Mouse (Mus musculus) lung, embryonic 14.5 days (tissue): Measurements from ENCODE around the gene Bcl2l1. TPM values are rescaled to one million over a fixed set of nuclear protein-coding genes. Genes with fewer than 3 reads are reported as not detected.

Experiments used
- ATAC-seq: fragments of 200-750 bp; cut with Nextera tagmentation; 2 replicates; pipeline ENCODE4 v1.8.0; 2017; ENCODE audit warnings: mild to moderate bottlenecking, moderate TSS enrichment, moderate library complexity; ENCODE audit not compliant: insufficient read depth
- DNase-seq: peaks from one replicate; pipeline ENCODE4 v3.0.0-alpha.2; 2015
- H3K27ac ChIP-seq: fragments of 300-500 bp; sonication (generic); 2 replicates; pipeline ENCODE4 v1.5.1; 2014; ENCODE audit warnings: low read depth, mild to moderate bottlenecking, moderate library complexity
- H3K27me3 ChIP-seq: fragments of 300-500 bp; sonication (generic); 2 replicates; pipeline ENCODE4 v1.6.1; 2014; ENCODE audit warnings: low read length, control low read depth; ENCODE audit not compliant: insufficient read depth
- H3K36me3 ChIP-seq: fragments of 300-500 bp; sonication (generic); 2 replicates; pipeline ENCODE4 v1.6.1; 2014; ENCODE audit warnings: control low read depth; ENCODE audit not compliant: insufficient read depth
- H3K4me1 ChIP-seq: fragments of 300-500 bp; sonication (generic); 2 replicates; pipeline ENCODE4 v1.6.1; 2014; ENCODE audit warnings: antibody characterized with exemption, control low read depth; ENCODE audit not compliant: insufficient read depth
- H3K4me2 ChIP-seq: fragments of 300-500 bp; sonication (generic); 2 replicates; pipeline ENCODE4 v1.6.1; 2014; ENCODE audit warnings: mild to moderate bottlenecking
- H3K4me3 ChIP-seq: fragments of 300-500 bp; sonication (generic); 2 replicates; pipeline ENCODE4 v1.5.1; 2014; ENCODE audit warnings: low read depth, low read length
- H3K9ac ChIP-seq: fragments of 300-500 bp; sonication (generic); 2 replicates; pipeline ENCODE4 v1.6.1; 2014
- H3K9me3 ChIP-seq: fragments of 300-500 bp; sonication (generic); 2 replicates; pipeline ENCODE4 v1.6.1; 2016; ENCODE audit warnings: low read depth, low read length, control low read depth
- CTCF ChIP-seq: IDR thresholded peaks from 2 replicates; pipeline ENCODE4 v1.5.1; 2016; ENCODE audit warnings: antibody characterized with exemption, low read depth
- WGBS: fragments of 180-500 bp; shearing (Covaris S2); extraction: QIAGEN DNeasy Blood & Tissue Kit; methylation state at CpG from one replicate; pipeline ENCODE4 v1.1.7; 2014; 5-methylcytosine and 5-hydroxymethylcytosine counted together
- polyA plus RNA-seq: library from polyadenylated mRNA; unstranded; fragments of >200 nt; fragmentation: Nextera tagmentation; extraction: Ambion mirVana; gene quantifications from 2 replicates; pipeline ENCODE4 v1.2.1, GENCODE M21; 2014

Gene Bcl2l1
- polyA plus RNA-seq, 1 experiment from 2014 or later, result 102 TPM

DNA sequence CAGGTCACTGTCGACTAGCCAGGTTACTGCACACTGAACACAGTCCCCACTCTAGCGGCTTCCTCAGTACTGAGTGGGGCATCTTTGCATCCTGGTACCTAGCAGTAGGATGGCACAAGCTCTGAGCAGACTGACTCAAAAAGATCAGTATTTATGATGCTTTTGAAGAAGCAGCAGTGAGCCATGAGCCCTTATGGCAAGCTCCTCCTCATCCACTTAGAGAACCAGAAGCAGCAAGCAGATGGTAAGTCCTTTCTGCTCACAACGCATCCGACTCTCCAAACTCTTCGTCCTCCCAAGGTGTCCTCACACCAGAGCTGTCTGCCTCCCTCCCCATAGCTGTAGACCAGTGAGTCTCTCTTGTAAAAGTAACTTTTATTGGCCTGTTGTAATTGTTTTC, 48.3 kb downstream of the Bcl2l1 start:
- H3K27ac ChIP-seq, result no peak overlapping the region
- H3K9ac ChIP-seq, result no peak overlapping the region
- H3K4me1 ChIP-seq, result peaks cover 11% of the 10 kb centered on the region
- no peak overlapping the region for H3K4me2 ChIP-seq
- no peak for ATAC-seq
- H3K4me3 ChIP-seq, result no peak overlapping the region
- H3K27me3 ChIP-seq, result no peaks in the 10 kb centered on the region
- DNase-seq, result no peak
- no peaks in the 10 kb centered on the region for H3K9me3 ChIP-seq
- WGBS, result 92% methylated on average over 5 of the region's 5 CpGs
- TF ChIP-seq CTCF, result no peak
- peaks cover 34% of the 10 kb centered on the region; the same call in 1 of the 2 replicates for H3K36me3 ChIP-seq

GRCm38 (mm10) chr2:152782656-152783055, 48.9 kb downstream of the Bcl2l1 start:
- no peak overlapping the region for H3K27ac ChIP-seq
- 77% methylated on average over 5 of the region's 5 CpGs for WGBS

DNA sequence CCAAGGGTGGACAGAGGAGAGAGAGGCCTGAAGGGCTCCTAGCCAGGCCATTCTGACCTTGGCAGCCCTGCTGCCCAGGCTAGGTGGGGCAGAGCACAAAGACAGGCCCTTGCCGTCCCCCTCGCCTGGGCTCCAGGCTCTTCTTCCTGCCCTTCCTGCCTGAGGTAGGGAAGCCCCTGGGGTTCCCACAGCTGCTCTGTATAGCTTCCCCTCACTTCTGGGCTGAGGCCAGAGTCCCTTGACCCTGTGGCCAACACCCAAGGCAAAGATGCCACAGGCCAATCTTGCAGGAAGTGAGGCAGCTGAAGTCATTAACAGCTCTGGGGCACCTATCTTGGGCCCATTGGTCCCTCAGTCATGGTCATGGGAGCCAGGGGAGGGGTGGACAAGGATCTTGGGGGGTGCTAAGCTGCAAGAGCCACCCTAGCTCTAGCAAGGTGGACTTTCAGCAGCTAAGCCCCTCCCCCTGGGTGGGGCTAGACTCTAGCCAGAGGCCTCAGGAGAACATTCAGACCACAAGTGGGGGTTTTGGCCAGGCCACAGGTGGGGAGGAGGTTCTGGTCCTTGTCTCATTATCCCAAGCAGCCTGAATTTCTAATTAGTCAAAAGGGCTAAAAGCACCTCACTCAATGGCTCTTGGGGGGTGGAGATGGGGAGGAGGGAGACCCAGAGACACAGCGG, 50.4 kb downstream of the Bcl2l1 start:
- H3K36me3 ChIP-seq, result peaks cover 37% of the 10 kb centered on the region; the same call in 1 of the 2 replicates
- no peak overlapping the region for H3K27ac ChIP-seq
- DNase-seq (no peak), ATAC-seq (no peak)
- no peak overlapping the region for H3K4me3 ChIP-seq
- no peak overlapping the region for H3K4me2 ChIP-seq
- no peak for TF ChIP-seq CTCF
- 83% methylated on average over 3 of the region's 3 CpGs for WGBS
- no peak overlapping the region for H3K9ac ChIP-seq
- H3K4me1 ChIP-seq, result peaks cover 11% of the 10 kb centered on the region
- no peaks in the 10 kb centered on the region for H3K27me3 ChIP-seq
- H3K9me3 ChIP-seq, result no peaks in the 10 kb centered on the region

More at GRCm38 (mm10) chr2:152782656-152783055, 48.9 kb downstream of the Bcl2l1 start:
- Histone ChIP-seq H3K4me1 (peaks cover 11% of the 10 kb centered on the region), H3K9me3 (no peaks in the 10 kb centered on the region), H3K9ac (no peak overlapping the region), H3K4me3 (no peak overlapping the region), H3K4me2 (no peak overlapping the region), H3K27me3 (no peaks in the 10 kb centered on the region), H3K36me3 (peaks cover 36% of the 10 kb centered on the region; the same call in 1 of the 2 replicates)
- DNase-seq, result no peak
- ATAC-seq, result no peak
- TF ChIP-seq CTCF, result no peak

DNA sequence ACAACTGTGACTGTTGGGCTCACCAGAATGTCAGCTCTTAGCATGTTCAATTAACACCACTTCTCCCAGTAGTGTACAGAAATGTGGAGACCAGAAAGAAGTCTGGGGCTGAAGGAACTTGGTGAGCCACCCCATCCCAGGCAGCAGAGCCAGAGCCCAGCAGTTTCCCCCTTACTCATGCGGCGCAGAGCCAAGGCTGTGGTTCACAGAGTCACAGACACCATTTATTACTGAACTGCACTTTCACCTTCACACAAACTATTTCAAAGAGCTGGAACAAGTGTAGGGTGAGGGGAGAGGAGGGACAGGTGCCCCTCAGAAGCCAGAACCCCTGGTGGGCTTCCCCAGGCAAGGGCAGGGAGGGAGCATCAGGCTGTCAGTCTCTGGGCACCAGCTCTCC, 51.1 kb downstream of the Bcl2l1 start:
- H3K36me3 ChIP-seq, result peaks cover 37% of the 10 kb centered on the region; the same call in 1 of the 2 replicates
- H3K27ac ChIP-seq, result no peak overlapping the region
- 94% methylated on average over 2 of the region's 2 CpGs for WGBS
- TF ChIP-seq CTCF, result no peak
- H3K9ac ChIP-seq, result no peak overlapping the region
- H3K27me3 ChIP-seq, result no peaks in the 10 kb centered on the region
- no peak overlapping the region for H3K4me2 ChIP-seq
- ATAC-seq, result no peak
- DNase-seq, result no peak
- H3K4me1 ChIP-seq, result peaks cover 5% of the 10 kb centered on the region; the same call in 1 of the 2 replicates
- no peaks in the 10 kb centered on the region for H3K9me3 ChIP-seq
- H3K4me3 ChIP-seq, result no peak overlapping the region

GRCm38 (mm10) chr2:152777081-152777480, 54.4 kb downstream of the Bcl2l1 start:
- Histone ChIP-seq H3K9me3 (no peaks in the 10 kb centered on the region), H3K4me2 (no peak overlapping the region), H3K27ac (no peak overlapping the region), H3K4me3 (no peak overlapping the region), H3K9ac (no peak overlapping the region), H3K4me1 (no peaks in the 10 kb centered on the region), H3K36me3 (peaks cover 33% of the 10 kb centered on the region; the same call in 1 of the 2 replicates), H3K27me3 (no peaks in the 10 kb centered on the region)
- ATAC-seq, result no peak
- 83% methylated on average over 3 of the region's 3 CpGs for WGBS
- TF ChIP-seq CTCF, result no peak
- no peak for DNase-seq

DNA sequence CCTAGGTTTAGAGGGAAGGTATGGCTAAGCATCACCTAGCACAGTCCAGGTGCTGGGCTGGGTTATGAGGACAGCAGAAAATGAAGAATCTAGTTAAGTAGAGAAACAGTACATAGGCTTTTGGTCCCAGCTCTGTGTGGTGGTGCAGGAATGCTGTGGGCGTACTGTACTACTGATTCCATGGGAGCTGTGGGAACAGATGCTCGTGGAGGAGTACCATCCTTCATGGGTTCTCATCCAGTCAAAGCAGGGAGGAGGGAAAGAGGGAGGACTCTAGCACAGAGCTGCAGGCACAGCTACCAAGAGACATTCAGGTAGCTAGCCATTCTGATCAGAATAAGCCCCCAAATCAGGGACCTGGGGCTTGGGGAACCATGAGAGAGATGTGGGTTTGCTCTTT, 55.1 kb downstream of the Bcl2l1 start:
- DNase-seq (no peak), ATAC-seq (no peak)
- Histone ChIP-seq H3K9ac (no peak overlapping the region), H3K27ac (no peak overlapping the region), H3K4me1 (no peaks in the 10 kb centered on the region), H3K4me3 (no peak overlapping the region), H3K4me2 (no peak overlapping the region), H3K27me3 (no peaks in the 10 kb centered on the region), H3K9me3 (no peaks in the 10 kb centered on the region), H3K36me3 (peaks cover 27% of the 10 kb centered on the region; the same call in 1 of the 2 replicates)
- WGBS, result 69% methylated on average over 2 of the region's 2 CpGs
- TF ChIP-seq CTCF, result no peak

GRCm38 (mm10) chr2:152776019-152776418, 55.5 kb downstream of the Bcl2l1 start:
- Histone ChIP-seq H3K27ac (no peak overlapping the region), H3K9ac (no peak overlapping the region), H3K27me3 (no peaks in the 10 kb centered on the region), H3K9me3 (no peaks in the 10 kb centered on the region), H3K4me3 (no peak overlapping the region), H3K4me2 (no peak overlapping the region), H3K36me3 (peaks cover 22% of the 10 kb centered on the region; the same call in 1 of the 2 replicates), H3K4me1 (no peaks in the 10 kb centered on the region)
- no peak for ATAC-seq
- 80% methylated on average over 3 of the region's 3 CpGs for WGBS
- no peak for TF ChIP-seq CTCF
- no peak for DNase-seq
